Mouse (Mus musculus): ENCODE results near the gene Pom121. TPM values are rescaled to one million over a fixed set of nuclear protein-coding genes. Genes with fewer than 3 reads are reported as not detected.

The Pom121 gene
- polyA plus RNA-seq, 1 experiment = 133 TPM

- TF ChIP-seq GATA1 (IDR thresholded peaks at IDR 0.05; ENCODE audit: low read length) = no peak
Observed at GRCm38 (mm10) chr5:135376341-135376740, 18.0 kb downstream of the Pom121 start.

- no peak for TF ChIP-seq GATA1 (IDR thresholded peaks at IDR 0.05; ENCODE audit: low read length)
Observed at GRCm38 (mm10) chr5:135375167-135375566, 19.2 kb downstream of the Pom121 start.

GRCm38 (mm10) chr5:135373601-135374000, 20.7 kb downstream of the Pom121 start:
- no peak for TF ChIP-seq GATA1 (IDR thresholded peaks at IDR 0.05; ENCODE audit: low read length)

- TF ChIP-seq GATA1 (IDR thresholded peaks at IDR 0.05; ENCODE audit: low read length) = no peak
Observed at GRCm38 (mm10) chr5:135371195-135371594, 23.2 kb downstream of the Pom121 start.

GRCm38 (mm10) chr5:135369787-135370654, 24.3 kb downstream of the Pom121 start, which contains the start of gene Nsun5:
TSS of gene Nsun5 (plus strand) at chr5:135369953.
- no peak for TF ChIP-seq GATA1 (IDR thresholded peaks at IDR 0.05; ENCODE audit: low read length)

DNA sequence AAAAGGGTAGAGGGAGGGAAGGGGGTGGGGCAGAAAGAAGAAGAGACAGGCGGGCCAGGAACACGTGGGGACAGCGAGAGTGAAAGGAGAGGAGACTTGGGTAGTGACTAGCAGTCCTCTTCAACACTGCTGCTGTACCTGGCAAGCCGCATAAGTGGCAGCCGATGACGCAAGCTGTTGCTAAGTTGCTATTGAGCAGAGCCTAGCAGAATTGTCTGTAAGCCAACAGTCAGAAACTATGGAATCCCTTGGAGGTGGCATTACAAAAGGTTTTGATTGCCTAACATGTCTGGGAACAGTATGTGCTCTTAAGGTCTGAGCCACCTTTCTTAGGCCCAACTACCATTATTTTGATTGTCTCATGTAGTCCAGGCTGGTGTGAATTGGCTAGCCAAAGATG, 26.0 kb downstream of the Pom121 start:
- TF ChIP-seq GATA1 (IDR thresholded peaks at IDR 0.05; ENCODE audit: low read length) = no peak

- no peak for TF ChIP-seq GATA1 (IDR thresholded peaks at IDR 0.05; ENCODE audit: low read length)
Observed at GRCm38 (mm10) chr5:135367841-135368240, 26.5 kb downstream of the Pom121 start.

DNA sequence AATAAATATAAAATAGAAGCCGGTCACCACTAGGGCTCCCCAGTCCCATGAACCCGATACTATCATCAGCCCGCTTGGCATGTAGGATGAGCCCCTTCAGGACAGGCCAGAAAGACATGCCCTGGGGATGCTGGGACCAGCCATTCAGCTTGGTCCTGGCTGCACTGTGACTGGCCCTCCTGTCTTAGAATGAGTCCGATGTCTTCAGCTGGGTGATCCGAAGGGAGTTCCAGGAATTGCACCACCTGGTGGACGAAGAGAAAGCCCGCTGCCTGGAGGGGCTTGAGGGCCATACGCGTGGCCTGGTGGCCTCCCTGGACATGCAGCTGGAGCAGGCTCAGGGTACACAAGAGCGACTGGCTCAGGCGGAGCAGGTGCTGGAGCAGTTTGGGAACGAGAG, 30.8 kb downstream of the Pom121 start:
- no peak for TF ChIP-seq GATA1 (IDR thresholded peaks at IDR 0.05; ENCODE audit: low read length)

GRCm38 (mm10) chr5:135362572-135362971, 31.8 kb downstream of the Pom121 start:
- no peak for TF ChIP-seq GATA1 (IDR thresholded peaks at IDR 0.05; ENCODE audit: low read length)

DNA sequence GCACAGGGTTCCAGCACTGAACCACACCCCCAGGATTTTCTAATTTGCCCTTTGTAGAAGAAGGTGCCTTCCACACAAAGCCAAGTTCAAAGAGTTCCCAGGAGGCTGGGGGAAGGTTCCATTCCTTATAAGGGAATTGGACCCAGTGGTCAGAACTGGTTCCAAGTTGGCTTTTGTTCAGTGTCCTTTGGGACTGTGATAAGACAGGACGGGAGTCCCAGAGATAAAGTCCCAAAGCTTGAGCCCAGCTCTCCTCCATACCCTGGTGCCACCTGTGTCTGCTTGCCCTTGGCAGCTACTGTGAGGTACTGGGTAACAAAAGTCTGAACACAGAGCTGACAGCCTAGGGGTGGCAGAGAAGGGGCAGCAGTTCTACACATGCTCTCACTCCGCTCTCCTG, 34.6 kb downstream of the Pom121 start:
- TF ChIP-seq GATA1 (IDR thresholded peaks at IDR 0.05; ENCODE audit: low read length) = no peak

GRCm38 (mm10) chr5:135357556-135357955, 36.8 kb downstream of the Pom121 start:
- TF ChIP-seq GATA1 (IDR thresholded peaks at IDR 0.05; ENCODE audit: low read length) = no peak

DNA sequence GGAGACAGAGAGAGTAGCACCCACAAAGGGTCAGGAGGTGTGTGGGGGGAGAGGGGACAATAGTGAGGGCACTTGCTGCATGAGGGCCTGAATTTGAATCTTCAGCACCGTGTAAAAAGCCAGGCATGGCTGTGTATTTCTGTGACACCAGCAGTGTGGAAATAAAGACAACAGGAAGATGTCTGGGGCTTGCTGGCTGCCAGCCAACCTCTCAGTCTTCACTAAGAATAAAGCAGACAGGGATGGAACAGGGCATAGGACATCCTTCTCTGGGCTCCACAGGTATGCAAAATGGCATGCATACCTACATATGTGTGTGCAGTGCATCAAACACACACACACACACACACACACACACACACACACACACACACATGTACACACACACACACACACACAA, 38.3 kb downstream of the Pom121 start:
- TF ChIP-seq GATA1 (IDR thresholded peaks at IDR 0.05; ENCODE audit: low read length) = no peak

DNA sequence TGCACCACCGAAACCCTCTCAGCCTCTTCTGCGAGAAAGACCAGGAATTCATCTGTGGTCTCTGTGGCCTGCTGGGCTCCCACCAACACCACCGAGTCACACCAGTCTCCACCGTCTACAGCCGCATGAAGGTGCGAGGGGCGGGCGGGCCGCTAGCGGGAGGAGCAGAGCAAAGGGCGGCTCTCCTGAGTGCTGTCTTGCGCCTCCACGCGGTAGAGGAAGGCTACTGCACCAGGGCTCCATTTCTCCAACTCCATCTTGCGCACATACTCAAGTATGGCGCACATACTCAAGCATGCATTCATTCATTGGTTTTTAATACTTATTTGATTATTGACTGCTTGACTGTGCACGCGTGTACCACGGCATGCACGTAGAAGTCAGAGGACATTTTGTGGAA, 40.8 kb downstream of the Pom121 start:
- TF ChIP-seq GATA1 (IDR thresholded peaks at IDR 0.05; ENCODE audit: low read length) = no peak

- no peak for TF ChIP-seq GATA1 (IDR thresholded peaks at IDR 0.05; ENCODE audit: low read length)
Observed at GRCm38 (mm10) chr5:135352995-135353394, 41.4 kb downstream of the Pom121 start, which contains the start of gene Trim50. TSS of gene Trim50 (plus strand) at chr5:135353295.

GRCm38 (mm10) chr5:135351606-135352005, 42.7 kb downstream of the Pom121 start:
- TF ChIP-seq GATA1 (IDR thresholded peaks at IDR 0.05; ENCODE audit: low read length) = no peak

DNA sequence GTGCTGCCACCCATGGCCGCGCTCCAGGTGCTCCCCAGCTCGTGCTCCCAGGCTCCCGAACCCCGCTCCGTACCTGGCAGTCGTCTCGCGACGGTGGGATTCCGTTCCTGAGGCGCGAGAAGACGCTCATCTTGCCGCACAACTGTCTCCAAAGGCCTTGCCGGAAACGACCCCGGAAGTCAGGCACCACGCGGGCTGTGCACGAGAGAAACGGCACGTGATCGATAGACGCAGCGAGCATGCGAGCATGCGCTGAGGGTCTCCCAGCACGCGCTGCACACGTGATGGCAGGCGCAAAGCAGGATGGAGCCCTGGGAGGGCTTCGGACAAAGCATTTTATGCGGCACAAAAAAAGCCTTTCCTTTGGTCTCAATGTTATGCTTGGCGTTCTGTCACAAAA, 44.5 kb downstream of the Pom121 start, which contains the start of gene Fkbp6:
Gene Fkbp6, minus strand, starts transcription at position 183 of the 400 bp plus-strand sequence.
- no peak for TF ChIP-seq GATA1 (IDR thresholded peaks at IDR 0.05; ENCODE audit: low read length)

GRCm38 (mm10) chr5:135347511-135348011, 46.8 kb downstream of the Pom121 start:
- no peak for TF ChIP-seq GATA1 (IDR thresholded peaks at IDR 0.05; ENCODE audit: low read length)
